Mouse (Mus musculus) forelimb bud, embryonic 11.5 days (tissue): ENCODE measurements around the gene Fam3c.
"Not testable (repeated sequence)": the region's sequence is repeated elsewhere in the genome, so short reads cannot be mapped to it uniquely, and the experiment has no call there.

Source experiments
- DNase-seq: peaks from one replicate; pipeline ENCODE4 v3.0.0-alpha.2; 2012; ENCODE audit warnings: low read depth, low spot score

Gene Fam3c

GRCm38 (mm10) chr6:22292056-22292455, 64.0 kb downstream of the Fam3c start:
- peak; percentile 30 for DNase-seq

DNA sequence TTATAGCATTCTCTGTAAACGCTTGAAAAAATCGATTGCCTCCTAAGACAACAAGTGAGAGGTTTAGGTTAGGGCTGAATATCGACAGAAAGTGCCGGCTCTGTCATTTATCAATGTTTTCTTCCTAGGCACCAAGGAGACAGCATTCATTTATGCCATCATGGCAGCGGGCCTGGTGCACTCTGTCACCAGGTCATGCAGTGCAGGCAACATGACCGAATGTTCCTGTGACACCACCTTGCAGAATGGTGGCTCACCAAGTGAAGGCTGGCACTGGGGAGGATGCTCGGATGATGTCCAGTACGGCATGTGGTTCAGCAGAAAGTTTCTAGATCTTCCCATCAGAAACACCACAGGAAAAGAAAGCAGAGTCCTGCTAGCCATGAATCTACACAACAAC, 65.3 kb downstream of the Fam3c start:
- no peak for DNase-seq

GRCm38 (mm10) chr6:22289461-22290021, 66.5 kb downstream of the Fam3c start:
- DNase-seq, result no peak

- DNase-seq, result peak; percentile 35
These were observed 67.1 kb downstream of the Fam3c start for GRCm38 (mm10) chr6:22288737-22289460.

DNA sequence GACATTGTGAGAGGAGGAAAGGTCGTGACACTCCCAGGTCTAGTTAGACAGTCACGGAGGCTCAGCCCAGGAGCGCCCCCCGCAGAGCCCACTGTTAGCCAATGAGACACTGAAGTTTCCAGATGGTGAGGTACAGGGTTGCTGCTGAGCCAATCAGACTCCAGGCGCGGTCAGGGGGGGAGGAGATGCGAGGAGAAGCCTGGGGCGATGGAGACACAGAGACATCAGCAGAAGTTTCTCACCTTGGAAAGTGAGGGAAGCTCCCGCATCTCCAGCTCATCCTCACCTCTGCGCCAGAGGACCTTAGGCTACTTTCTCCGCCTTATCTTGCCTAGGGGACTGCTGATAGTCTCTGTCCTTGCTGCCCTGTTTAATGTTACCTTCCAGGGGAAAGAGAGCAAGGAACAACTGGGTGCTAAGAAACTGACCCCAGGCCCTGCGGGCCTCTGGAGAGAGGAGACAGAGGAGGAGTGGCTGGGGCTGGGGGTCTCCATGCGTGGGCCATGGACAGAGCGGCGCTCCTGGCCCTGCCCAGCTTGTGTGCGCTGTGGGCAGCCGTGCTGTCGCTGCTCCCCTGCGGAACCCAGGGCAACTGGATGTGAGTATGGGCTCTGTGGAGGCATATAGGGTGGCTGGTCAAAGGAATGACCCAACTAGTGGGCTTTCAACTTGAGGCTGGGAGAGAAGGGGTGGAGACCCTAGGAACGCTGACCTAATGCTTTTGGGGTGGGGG, 67.9 kb downstream of the Fam3c start, which contains the start of gene Wnt16:
Wnt16 (plus strand) TSS at position 224 of the 733 bp plus-strand sequence.
- DNase-seq, result peak; percentile 26

DNA sequence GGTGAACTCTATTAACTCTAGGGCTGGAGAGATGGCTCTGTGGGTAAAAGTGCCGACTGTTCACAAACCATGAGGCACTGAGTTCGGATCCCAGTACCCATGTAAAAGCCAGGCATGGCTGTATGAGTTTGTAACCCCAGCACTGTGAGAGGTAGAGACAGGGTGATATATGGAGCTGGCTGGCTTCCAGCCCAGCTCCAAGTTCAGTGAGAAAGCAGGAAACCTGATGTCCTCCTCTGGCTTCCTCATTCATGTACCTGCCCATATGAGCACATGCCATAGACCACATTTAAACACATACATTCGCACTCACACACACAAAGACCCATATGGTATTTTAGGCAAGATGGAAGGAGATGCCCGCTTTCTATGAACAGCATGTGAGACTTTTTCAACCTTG, 73.6 kb downstream of the Fam3c start:
- DNase-seq, result no peak

DNA sequence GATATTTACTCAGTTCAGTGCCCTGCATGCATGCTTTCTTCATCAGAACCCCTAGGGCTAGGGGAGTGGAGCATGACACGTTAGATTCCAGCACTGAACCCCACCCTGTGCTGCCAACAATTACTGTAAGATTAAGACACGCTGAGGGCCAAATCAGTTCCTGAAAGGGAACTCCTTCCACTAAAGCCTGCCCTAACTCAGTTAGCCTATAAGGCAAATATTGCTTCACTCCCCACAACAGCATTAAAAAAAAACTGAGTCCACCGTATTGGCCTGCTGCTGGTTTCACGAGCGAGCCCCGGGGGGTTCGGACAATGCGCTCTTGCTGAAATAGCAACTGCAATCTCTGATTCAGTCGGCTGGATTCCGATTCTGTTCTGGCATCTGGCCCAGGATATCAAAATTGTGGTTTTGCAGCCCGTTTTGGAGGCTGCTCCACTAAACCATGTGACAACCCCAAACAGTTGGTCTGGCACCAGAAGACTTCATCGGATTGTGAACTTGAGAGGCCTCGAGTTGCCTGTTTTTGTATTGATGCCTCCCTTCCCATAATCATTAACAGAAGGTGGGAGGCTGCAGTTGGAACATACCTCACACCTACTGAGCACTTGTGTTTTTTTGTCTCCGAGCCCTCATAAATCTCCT, 75.7 kb downstream of the Fam3c start:
- DNase-seq, result peak; percentile 53

- no peak for DNase-seq
These were observed 78.1 kb downstream of the Fam3c start for GRCm38 (mm10) chr6:22277941-22278340.

DNA sequence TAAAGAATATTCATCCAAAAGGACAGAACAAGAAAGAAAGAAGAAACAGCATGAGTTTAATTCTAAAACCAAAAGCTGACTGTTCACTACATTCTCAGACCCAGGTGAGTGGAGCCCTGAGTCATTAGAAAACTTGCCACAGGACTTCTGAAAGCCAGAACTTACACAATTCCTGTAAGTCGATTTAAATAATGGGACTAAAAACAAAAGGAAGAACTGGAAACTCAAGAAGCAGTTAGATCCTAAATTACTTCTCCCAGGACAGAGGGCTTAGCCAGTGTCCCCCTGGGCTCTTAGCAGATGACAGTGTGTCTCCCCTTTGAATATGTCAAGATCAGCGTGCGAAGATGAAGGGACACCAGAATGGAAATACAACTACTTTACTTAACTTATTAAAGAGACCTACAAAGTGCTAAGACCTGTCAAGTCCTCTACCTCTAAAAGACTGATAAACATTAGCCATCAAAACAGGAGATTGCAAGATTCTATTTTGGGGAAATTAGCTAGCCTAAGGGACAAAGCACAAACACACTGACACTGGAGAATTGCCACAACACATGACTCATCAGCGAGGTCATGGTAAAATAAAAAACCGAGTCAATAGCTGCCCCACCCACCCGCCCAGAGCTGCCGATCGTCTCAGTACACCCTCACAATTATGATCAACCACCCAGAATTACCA, 86.1 kb downstream of the Fam3c start:
- DNase-seq, result no peak

DNA sequence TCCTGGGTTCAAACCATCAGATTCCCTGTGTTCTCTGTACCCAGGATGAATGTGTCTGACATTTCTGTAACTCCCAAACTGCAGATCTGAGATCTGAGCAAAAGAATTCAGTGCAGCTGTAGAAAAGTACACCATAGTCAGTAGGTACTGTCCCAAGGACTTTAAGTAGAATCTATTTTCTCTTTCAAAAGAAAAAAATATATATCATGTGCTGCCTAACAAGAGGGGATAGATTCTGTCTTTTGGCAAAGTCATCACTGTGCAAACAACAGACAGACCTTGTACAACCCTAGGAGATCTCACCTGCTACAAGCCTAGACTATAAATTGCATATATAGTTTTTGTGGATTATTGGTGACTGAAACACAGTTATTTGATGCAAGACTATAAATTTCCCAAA, 87.4 kb downstream of the Fam3c start:
- no peak for DNase-seq

GRCm38 (mm10) chr6:22267807-22268667, 88.0 kb downstream of the Fam3c start:
- DNase-seq, result no peak

GRCm38 (mm10) chr6:22266018-22266417, 90.0 kb downstream of the Fam3c start:
- no peak for DNase-seq

GRCm38 (mm10) chr6:22264094-22264493, 91.9 kb downstream of the Fam3c start:
- DNase-seq, result not testable (repeated sequence)

DNA sequence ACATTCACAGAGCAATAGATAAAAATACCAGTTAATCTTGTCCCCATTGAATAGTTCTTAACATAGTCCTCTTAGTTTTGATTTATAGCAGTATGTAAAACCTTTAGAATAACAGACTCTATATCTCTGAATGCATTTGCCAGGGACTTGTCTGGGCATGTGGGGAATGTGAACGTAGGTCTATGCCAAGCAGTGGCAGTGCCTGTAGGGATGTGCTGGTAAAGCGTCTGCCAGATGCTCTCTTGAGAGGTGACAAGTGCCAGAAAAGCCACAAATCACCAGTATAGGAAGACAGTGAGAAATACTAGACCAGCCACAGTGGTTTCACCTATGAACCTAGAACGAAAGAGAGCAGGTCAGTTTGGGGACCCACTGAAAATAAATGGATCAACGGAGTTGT, 93.5 kb downstream of the Fam3c start:
- no peak for DNase-seq

DNA sequence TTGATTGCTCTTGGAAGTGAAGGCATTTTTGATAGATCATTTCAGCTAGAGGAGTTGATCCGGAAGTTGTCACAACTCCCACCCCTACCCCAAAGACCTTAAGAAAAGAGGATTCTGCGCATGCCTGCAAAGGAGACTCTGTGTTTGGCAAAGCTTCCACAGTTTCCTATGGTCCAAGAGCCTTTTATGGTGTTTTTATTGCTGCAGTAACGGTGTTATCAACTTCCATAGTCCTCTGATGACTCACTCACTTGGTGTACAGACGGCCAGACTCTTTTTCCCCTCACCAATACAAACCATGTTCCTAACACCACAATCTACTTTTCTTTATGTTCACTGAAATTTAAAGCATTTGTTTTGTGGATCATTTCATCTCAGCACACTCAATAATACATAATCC, 97.3 kb downstream of the Fam3c start:
- no peak for DNase-seq
